Mouse (Mus musculus) kidney, embryonic 16.5 days (tissue): ENCODE measurements around the gene Chrna10. TPM values are rescaled to one million over a fixed set of nuclear protein-coding genes. Genes with fewer than 3 reads are reported as not detected.
A peak's percentile ranks its signal among the peaks of the same experiment; 100 is the strongest.

Source experiments
- ATAC-seq: fragments of 200-750 bp; cut with Nextera tagmentation; 2 replicates; pipeline ENCODE4 v1.8.0; 2017; ENCODE audit warnings: moderate TSS enrichment; ENCODE audit not compliant: low FRiP score, low TSS enrichment
- H3K27ac ChIP-seq: fragments of 300-500 bp; sonication (generic); 2 replicates; pipeline ENCODE4 v1.5.1; 2014; ENCODE audit warnings: low read length
- H3K27me3 ChIP-seq: fragments of 300-500 bp; sonication (generic); 2 replicates; pipeline ENCODE4 v1.6.1; 2014; ENCODE audit warnings: low read length, control low read depth, mixed read lengths; ENCODE audit not compliant: insufficient read depth
- H3K36me3 ChIP-seq: fragments of 300-500 bp; sonication (generic); 2 replicates; pipeline ENCODE4 v1.6.1; 2014; ENCODE audit warnings: low read length, control low read depth, mixed read lengths; ENCODE audit not compliant: insufficient read depth
- H3K4me1 ChIP-seq: fragments of 300-500 bp; sonication (generic); 2 replicates; pipeline ENCODE4 v1.6.1; 2014; ENCODE audit warnings: low read length, control low read depth, mixed read lengths; ENCODE audit not compliant: insufficient read depth
- H3K4me2 ChIP-seq: fragments of 300-500 bp; sonication (generic); replicated peaks from 2 replicates; pipeline ENCODE4 v1.6.1; 2014; ENCODE audit warnings: low read depth, low read length
- H3K4me3 ChIP-seq: fragments of 300-500 bp; sonication (generic); 2 replicates; pipeline ENCODE4 v1.5.1; 2014; ENCODE audit warnings: mild to moderate bottlenecking, low read length
- H3K9ac ChIP-seq: fragments of 300-500 bp; sonication (generic); replicated peaks from 2 replicates; pipeline ENCODE4 v1.6.1; 2014; ENCODE audit warnings: low read length
- H3K9me3 ChIP-seq: fragments of 300-500 bp; sonication (generic); 2 replicates; pipeline ENCODE4 v1.6.1; 2016; ENCODE audit warnings: low read length, control low read depth
- WGBS: fragments of 180-500 bp; shearing (Covaris S2); extraction: QIAGEN DNeasy Blood & Tissue Kit; methylation state at CpG from one replicate; pipeline ENCODE4 v1.1.7; 2014; 5-methylcytosine and 5-hydroxymethylcytosine counted together
- polyA plus RNA-seq: library from polyadenylated mRNA; unstranded; fragments of >200 nt; fragmentation: Nextera tagmentation; extraction: Ambion mirVana; gene quantifications from 2 replicates; pipeline ENCODE4 v1.2.1, GENCODE M21; 2015

The Chrna10 gene
- not detected in 2 replicates for polyA plus RNA-seq

DNA sequence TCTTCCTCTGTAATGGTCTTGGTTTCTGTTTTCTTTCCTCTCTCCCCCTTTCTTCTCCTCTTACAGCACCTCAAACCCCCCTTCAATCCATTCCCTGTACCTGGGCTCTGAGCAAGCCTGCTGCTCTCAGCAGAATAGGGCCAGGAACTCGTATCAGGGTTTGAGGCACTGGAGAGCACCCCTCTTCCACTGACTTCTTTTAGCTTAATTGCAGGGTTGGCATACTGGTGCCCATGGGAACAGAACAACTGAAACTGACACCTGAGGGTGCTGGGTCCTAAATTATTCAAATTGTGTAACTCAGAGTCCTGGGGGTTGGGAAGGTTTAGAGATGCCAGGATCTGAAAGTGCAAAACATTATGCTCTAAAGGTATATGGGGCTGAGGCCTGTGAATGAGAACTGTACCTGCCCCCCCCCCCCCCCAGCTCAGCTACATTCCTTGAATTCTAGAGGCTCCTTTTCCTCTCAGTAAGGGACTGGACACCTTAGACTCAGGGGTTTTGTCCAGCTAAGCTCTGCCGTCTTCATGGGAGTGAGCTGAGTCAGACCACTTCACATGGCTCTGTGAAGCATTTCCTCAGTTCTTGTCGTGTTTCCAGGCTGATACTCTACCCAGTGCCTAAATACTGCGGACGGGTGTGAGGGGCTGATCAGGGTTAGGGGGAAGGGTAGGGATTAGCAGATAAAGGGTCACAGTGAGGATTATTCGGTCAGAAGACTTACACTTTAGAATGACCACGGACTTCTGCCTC lies at the start of gene Chrna10:
Chrna10 (minus strand) TSS at position 250 of the 753 bp plus-strand sequence.
- 42% methylated on average over 7 of the region's 7 CpGs for WGBS
- H3K27ac ChIP-seq = no peak within 1 kb of the TSS
- no peaks in the 10 kb centered on the region for H3K4me1 ChIP-seq
- H3K36me3 ChIP-seq = peaks cover 34% of the 10 kb centered on the region
- no peak within 1 kb of the TSS for H3K4me2 ChIP-seq
- no peak within 1 kb of the TSS for H3K9ac ChIP-seq
- H3K27me3 ChIP-seq = no peaks in the 10 kb centered on the region
- ATAC-seq = peak; percentile 12; the same call in 1 of the 2 replicates
- no peaks in the 10 kb centered on the region for H3K9me3 ChIP-seq
- no peak within 1 kb of the TSS for H3K4me3 ChIP-seq

DNA sequence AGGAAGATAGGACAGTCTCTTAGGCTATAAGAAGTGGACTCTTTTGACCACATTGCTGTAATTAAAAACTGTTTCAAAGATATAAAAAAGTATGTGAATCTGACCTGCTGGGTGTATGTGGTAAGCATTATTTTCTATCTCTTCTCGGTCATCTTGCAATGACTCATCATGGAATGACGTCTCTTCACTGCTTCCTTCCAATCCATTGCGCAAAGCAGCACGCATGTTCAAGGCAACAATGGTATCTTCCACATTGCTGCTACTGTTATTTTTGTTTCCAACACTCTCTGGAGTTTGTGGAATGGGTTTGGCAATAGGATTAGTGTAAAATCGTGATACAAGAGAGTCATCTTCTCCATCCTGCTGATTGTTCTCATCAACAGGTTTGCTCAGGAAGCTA lies 37.1 kb upstream of the Chrna10 start:
- Histone ChIP-seq H3K9ac (no peak overlapping the region), H3K4me2 (no peak overlapping the region), H3K27ac (no peak overlapping the region), H3K36me3 (peaks cover 45% of the 10 kb centered on the region), H3K4me1 (no peaks in the 10 kb centered on the region), H3K4me3 (no peak overlapping the region), H3K27me3 (no peaks in the 10 kb centered on the region), H3K9me3 (no peaks in the 10 kb centered on the region)
- 96% methylated on average over 5 of the region's 5 CpGs for WGBS
- no peak for ATAC-seq

DNA sequence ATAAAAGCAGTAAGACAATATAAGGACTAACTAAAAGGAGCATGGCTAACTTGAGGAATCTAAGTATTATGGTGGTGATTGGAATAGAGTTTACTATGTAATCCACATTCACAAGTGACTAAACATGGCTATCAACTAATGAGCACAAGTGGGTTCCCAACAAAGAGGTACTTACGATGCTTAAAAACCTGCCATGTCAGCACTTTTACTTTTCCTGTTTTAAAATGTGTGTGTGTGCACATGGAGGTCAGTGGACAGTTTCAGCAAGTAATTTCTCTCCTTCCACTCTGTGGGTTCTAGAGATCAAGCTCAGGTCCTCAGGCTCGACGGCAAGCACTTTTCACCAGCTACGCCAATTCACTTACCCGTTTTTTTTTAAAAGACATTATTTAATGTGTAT lies 21.3 kb upstream of the Chrna10 start:
- no peak overlapping the region for H3K4me3 ChIP-seq
- no peaks in the 10 kb centered on the region for H3K9me3 ChIP-seq
- no peak overlapping the region for H3K27ac ChIP-seq
- H3K9ac ChIP-seq = no peak overlapping the region
- no peak for ATAC-seq
- no peaks in the 10 kb centered on the region for H3K4me1 ChIP-seq
- H3K36me3 ChIP-seq = peaks cover 62% of the 10 kb centered on the region
- no peaks in the 10 kb centered on the region for H3K27me3 ChIP-seq
- WGBS = 93% methylated on average over 5 of the region's 5 CpGs
- H3K4me2 ChIP-seq = no peak overlapping the region

DNA sequence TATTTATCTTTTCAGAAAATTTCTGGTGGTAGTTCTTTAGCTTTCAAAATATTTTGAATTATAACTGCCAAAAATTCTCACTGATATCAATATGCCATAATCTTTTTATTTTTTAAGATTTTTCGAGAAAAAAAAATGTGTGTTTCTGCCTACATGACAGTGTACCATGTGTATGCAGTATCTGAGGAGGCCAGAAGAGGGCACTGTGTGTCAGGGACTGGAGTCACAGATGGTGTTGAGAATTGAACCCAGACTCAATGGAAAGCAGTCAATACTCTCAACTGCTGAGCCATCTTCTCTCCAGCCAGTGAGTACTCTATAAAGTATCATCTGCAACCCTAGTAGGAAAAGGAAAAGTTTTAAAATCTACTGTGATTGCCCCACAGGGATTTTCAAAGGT lies 20.8 kb upstream of the Chrna10 start:
- ATAC-seq = no peak
- Histone ChIP-seq H3K36me3 (peaks cover 62% of the 10 kb centered on the region), H3K9ac (no peak overlapping the region), H3K4me3 (no peak overlapping the region), H3K4me2 (no peak overlapping the region), H3K27ac (no peak overlapping the region), H3K4me1 (no peaks in the 10 kb centered on the region), H3K9me3 (no peaks in the 10 kb centered on the region), H3K27me3 (no peaks in the 10 kb centered on the region)
- 89% methylated on average over 1 of the region's 1 CpGs for WGBS

DNA sequence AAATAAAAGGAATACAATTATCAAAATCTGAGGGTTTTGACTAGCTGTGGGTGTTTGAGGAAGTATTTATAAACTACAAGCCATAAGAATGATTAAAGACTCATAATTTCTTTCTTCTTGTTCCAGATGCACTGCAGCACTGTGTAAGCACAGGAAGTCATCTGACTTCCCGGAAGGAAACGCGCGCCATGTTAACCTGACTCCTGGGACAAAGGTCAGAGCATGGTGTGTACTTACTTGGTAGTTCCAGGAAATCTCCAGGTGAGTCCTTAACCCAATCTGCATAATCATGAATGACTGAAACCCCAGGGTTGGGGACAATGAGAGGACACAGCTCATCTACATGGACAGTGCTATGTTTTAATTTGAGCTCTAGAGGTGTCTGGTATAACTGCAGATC lies 15.8 kb upstream of the Chrna10 start:
- ATAC-seq = no peak
- Histone ChIP-seq H3K9me3 (no peaks in the 10 kb centered on the region), H3K4me1 (no peaks in the 10 kb centered on the region), H3K36me3 (peaks cover 66% of the 10 kb centered on the region), H3K27ac (no peak overlapping the region), H3K4me3 (no peak overlapping the region), H3K27me3 (no peaks in the 10 kb centered on the region), H3K4me2 (no peak overlapping the region), H3K9ac (no peak overlapping the region)
- WGBS = 79% methylated on average over 4 of the region's 4 CpGs

DNA sequence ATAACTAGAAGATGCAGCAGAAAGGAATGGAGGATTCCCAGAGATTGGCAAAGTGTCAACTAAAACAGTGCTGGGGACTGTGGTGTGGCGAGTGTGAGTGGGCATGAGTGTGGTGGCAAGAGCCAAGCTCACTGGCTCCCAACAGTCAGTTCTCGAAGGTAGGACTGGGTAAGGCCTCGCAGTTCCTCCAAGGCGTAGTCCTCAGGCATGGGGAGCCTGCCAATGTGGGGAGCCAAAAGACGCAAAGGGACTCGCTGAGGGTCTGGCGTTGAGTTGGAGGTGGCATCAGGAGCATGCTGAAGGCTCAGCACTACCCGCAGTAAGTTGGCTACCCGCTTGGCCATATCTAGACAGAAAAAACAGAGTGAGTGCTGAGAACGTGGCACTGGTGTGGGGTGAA lies 3.7 kb upstream of the Chrna10 start:
- Histone ChIP-seq H3K27me3 (no peaks in the 10 kb centered on the region), H3K9ac (no peak overlapping the region), H3K27ac (no peak overlapping the region), H3K36me3 (peaks cover 68% of the 10 kb centered on the region), H3K4me1 (no peaks in the 10 kb centered on the region), H3K4me2 (no peak overlapping the region), H3K4me3 (no peak overlapping the region), H3K9me3 (no peaks in the 10 kb centered on the region)
- 96% methylated on average over 10 of the region's 10 CpGs for WGBS
- ATAC-seq = no peak

DNA sequence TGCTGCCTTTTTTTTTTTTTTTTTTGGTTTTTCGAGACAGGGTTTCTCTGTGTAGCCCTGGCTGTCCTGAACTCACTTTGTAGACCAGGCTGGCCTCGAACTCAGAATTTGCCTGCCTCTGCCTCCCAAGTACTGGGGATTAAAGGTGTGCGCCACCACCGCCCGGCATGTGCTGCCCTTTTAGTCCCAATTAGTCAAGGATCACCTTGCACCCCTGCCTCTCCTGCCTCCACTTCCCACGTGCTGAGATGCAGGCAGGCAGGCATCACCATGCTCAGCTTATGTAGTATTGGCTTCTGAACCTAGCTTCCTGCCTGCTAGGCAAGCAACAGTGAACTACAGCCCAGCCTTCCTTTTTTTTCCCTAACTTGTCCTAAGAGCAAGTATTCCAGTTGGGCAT lies 754 bp upstream of the Chrna10 start:
- Histone ChIP-seq H3K4me1 (no peaks in the 10 kb centered on the region), H3K27me3 (no peaks in the 10 kb centered on the region), H3K4me2 (no peak overlapping the region), H3K36me3 (peaks cover 40% of the 10 kb centered on the region), H3K4me3 (no peak overlapping the region), H3K9me3 (no peaks in the 10 kb centered on the region), H3K9ac (no peak overlapping the region), H3K27ac (no peak overlapping the region)
- no peak for ATAC-seq
- 72% methylated on average over 6 of the region's 6 CpGs for WGBS

DNA sequence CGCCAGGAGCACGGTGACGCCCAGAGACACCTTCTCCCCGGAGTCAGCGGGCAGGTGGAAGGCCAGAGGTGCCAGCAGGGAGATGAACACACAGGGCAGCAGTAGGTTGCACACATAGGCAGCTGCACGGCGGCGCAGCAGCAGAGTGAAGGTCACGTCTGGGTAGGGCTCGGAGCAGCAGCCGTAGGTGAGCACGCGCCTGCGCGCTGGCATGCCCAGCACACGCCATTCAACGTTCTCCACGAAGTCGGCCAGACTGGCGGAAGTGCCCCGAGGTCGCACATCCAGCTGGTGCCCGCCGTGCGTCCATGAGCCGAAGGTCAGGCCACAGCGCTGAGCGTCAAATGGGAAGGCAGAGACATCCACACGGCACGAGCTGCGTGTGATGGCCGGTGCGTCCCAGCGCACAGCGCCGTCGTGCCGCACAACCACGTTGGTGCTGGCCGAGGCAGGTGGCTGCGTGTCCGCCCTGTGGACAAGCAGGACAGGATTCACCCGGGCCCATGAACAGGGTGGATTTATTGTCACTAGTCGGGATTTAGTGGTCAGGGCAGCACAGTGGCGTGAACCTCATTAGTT lies 3.4 kb downstream of the Chrna10 start:
- WGBS = 81% methylated on average over 45 of the region's 45 CpGs
- Histone ChIP-seq H3K4me2 (no peak overlapping the region), H3K4me3 (no peak overlapping the region), H3K36me3 (0 out of 2 replicates have a peak, but pooled peaks cover under 1% of the 10 kb centered on the region), H3K27me3 (no peaks in the 10 kb centered on the region), H3K9me3 (no peaks in the 10 kb centered on the region), H3K4me1 (no peaks in the 10 kb centered on the region), H3K27ac (no peak overlapping the region), H3K9ac (no peak overlapping the region)
- ATAC-seq = no peak

DNA sequence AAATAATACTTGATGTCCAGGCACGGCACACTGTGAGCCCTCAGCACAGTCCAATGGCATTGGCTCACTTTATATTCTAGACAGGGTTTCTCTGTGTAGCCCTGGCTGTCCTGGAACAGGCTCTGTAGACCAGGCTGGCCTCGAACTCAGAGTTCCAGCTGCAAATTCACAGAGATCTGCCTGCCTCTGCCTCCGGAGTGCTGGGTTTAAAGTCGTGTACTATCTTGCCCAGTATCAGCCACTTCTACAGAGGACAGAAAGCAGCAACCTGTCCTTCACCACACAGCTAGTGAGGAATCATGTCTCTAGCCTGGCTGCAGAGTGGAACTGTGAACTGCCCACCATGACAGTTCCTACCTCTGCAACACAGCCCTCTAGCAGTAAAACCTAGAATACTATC lies 6.9 kb downstream of the Chrna10 start:
- Histone ChIP-seq H3K27ac (no peak overlapping the region), H3K9me3 (no peaks in the 10 kb centered on the region), H3K27me3 (no peaks in the 10 kb centered on the region), H3K4me1 (peaks cover 7% of the 10 kb centered on the region; the same call in 1 of the 2 replicates), H3K9ac (no peak overlapping the region), H3K4me3 (no peak overlapping the region), H3K4me2 (no peak overlapping the region), H3K36me3 (no peaks in the 10 kb centered on the region)
- 87% methylated on average over 4 of the region's 4 CpGs for WGBS
- no peak for ATAC-seq

DNA sequence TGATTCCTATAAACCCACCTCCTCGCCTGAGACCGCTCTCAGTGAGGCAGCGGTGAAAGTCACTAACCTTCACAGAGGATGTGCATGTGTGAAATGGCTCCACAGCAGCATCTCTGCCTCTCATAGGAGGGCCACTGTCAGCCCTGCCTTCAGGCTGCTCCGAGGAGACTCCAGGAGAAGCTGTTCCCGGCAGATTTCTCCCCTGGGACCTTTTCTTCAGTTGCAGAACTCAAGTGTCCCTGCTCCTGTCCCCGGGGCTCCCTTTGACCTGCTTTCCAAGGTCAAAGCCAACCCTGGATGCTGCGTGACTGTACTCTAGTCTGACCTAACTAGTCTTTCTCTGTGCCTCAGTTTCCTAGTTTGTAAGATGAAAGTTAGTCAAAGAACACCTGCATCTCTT lies 7.5 kb downstream of the Chrna10 start, which contains the start of gene Art5:
Art5 (minus strand) TSS at position 319 of the 400 bp plus-strand sequence.
- Histone ChIP-seq H3K9ac (no peak within 1 kb of the TSS), H3K9me3 (no peaks in the 10 kb centered on the region), H3K4me2 (no peak within 1 kb of the TSS), H3K4me3 (no peak within 1 kb of the TSS), H3K27me3 (no peaks in the 10 kb centered on the region), H3K36me3 (no peaks in the 10 kb centered on the region), H3K27ac (no peak within 1 kb of the TSS), H3K4me1 (peaks cover 7% of the 10 kb centered on the region; the same call in 1 of the 2 replicates)
- ATAC-seq = no peak
- 76% methylated on average over 7 of the region's 7 CpGs for WGBS
